Mouse (Mus musculus): Measurements from ENCODE around the gene Eif3b. TPM values are rescaled to one million over a fixed set of nuclear protein-coding genes. Genes with fewer than 3 reads are reported as not detected.
"Not testable (repeated sequence)": the region's sequence is repeated elsewhere in the genome, so short reads cannot be mapped to it uniquely, and the experiment has no call there.

Gene Eif3b
- polyA plus RNA-seq, 1 experiment from 2014 or later, result 84.0 TPM

GRCm38 (mm10) chr5:140446054-140446453 is 26.9 kb downstream of the Eif3b start:
- H3K36me3 ChIP-seq (ENCODE audit: poor library complexity, severe bottlenecking), result peaks cover 46% of the 10 kb centered on the region
- ATAC-seq, result no peak
- H3K4me2 ChIP-seq, result no peak overlapping the region
- H3K9me3 ChIP-seq (replicated peaks), result no peaks in the 10 kb centered on the region
- 76% methylated on average over 7 of the region's 7 CpGs for WGBS
- H3K9ac ChIP-seq, result no peak overlapping the region
- no peaks in the 10 kb centered on the region for H3K27me3 ChIP-seq
- no peak overlapping the region for H3K27ac ChIP-seq
- H3K4me1 ChIP-seq, result no peaks in the 10 kb centered on the region
- no peak overlapping the region for H3K4me3 ChIP-seq

- H3K36me3 ChIP-seq (ENCODE audit: poor library complexity, severe bottlenecking), result no peaks in the 10 kb centered on the region
- H3K27ac ChIP-seq, result no peak overlapping the region
- ATAC-seq, result no peak
- H3K27me3 ChIP-seq, result no peaks in the 10 kb centered on the region
- no peak overlapping the region for H3K4me2 ChIP-seq
- no peaks in the 10 kb centered on the region for H3K4me1 ChIP-seq
- no peak overlapping the region for H3K4me3 ChIP-seq
- H3K9me3 ChIP-seq (replicated peaks), result no peaks in the 10 kb centered on the region
- no peak overlapping the region for H3K9ac ChIP-seq
These were observed 35.4 kb downstream of the Eif3b start for GRCm38 (mm10) chr5:140454488-140454887.

- WGBS, result 71% methylated on average over 2 of the region's 2 CpGs
These were observed 36.3 kb downstream of the Eif3b start for GRCm38 (mm10) chr5:140455466-140455865.

GRCm38 (mm10) chr5:140461476-140461875 is 42.3 kb downstream of the Eif3b start:
- H3K27me3 ChIP-seq, result no peaks in the 10 kb centered on the region
- H3K27ac ChIP-seq, result no peak overlapping the region
- no peak for ATAC-seq
- H3K4me1 ChIP-seq, result no peaks in the 10 kb centered on the region
- H3K4me3 ChIP-seq, result no peak overlapping the region
- WGBS, result 82% methylated on average over 3 of the region's 3 CpGs
- peaks cover 12% of the 10 kb centered on the region for H3K9me3 ChIP-seq (replicated peaks)
- H3K36me3 ChIP-seq (ENCODE audit: poor library complexity, severe bottlenecking), result no peaks in the 10 kb centered on the region
- no peak overlapping the region for H3K4me2 ChIP-seq
- H3K9ac ChIP-seq, result no peak overlapping the region

More at GRCm38 (mm10) chr5:140455466-140455865, 36.3 kb downstream of the Eif3b start:
- ATAC-seq, result no peak
- H3K9me3 ChIP-seq (replicated peaks), result no peaks in the 10 kb centered on the region
- no peaks in the 10 kb centered on the region for H3K36me3 ChIP-seq (ENCODE audit: poor library complexity, severe bottlenecking)
- H3K4me3 ChIP-seq, result no peak overlapping the region
- H3K27ac ChIP-seq, result no peak overlapping the region
- H3K4me1 ChIP-seq, result no peaks in the 10 kb centered on the region
- no peaks in the 10 kb centered on the region for H3K27me3 ChIP-seq
- no peak overlapping the region for H3K9ac ChIP-seq
- H3K4me2 ChIP-seq, result no peak overlapping the region

- WGBS, result 82% methylated on average over 2 of the region's 2 CpGs
- H3K4me1 ChIP-seq, ATAC-seq: not testable (repeated sequence)
These were observed 44.0 kb downstream of the Eif3b start for GRCm38 (mm10) chr5:140463151-140463550.

GRCm38 (mm10) chr5:140464943-140465342 is 45.8 kb downstream of the Eif3b start:
- peaks cover 12% of the 10 kb centered on the region for H3K9me3 ChIP-seq (replicated peaks)
- H3K9ac ChIP-seq, result no peak overlapping the region; the same call in 1 of the 2 replicates
- no peaks in the 10 kb centered on the region for H3K27me3 ChIP-seq
- WGBS, result 74% methylated on average over 2 of the region's 2 CpGs
- H3K4me2 ChIP-seq, result no peak overlapping the region
- H3K4me3 ChIP-seq, result no peak overlapping the region
- no peak for ATAC-seq
- no peak overlapping the region for H3K27ac ChIP-seq
- no peaks in the 10 kb centered on the region for H3K4me1 ChIP-seq
- H3K36me3 ChIP-seq (ENCODE audit: poor library complexity, severe bottlenecking), result no peaks in the 10 kb centered on the region

More at GRCm38 (mm10) chr5:140463151-140463550, 44.0 kb downstream of the Eif3b start:
- H3K9ac ChIP-seq; H3K36me3 ChIP-seq (ENCODE audit: poor library complexity, severe bottlenecking); H3K27me3 ChIP-seq; H3K4me3 ChIP-seq; H3K27ac ChIP-seq; H3K4me2 ChIP-seq: not testable (repeated sequence)
- peaks cover 12% of the 10 kb centered on the region for H3K9me3 ChIP-seq (replicated peaks)

- no peak overlapping the region for H3K9ac ChIP-seq
- no peaks in the 10 kb centered on the region for H3K36me3 ChIP-seq (ENCODE audit: poor library complexity, severe bottlenecking)
- no peak for ATAC-seq
- no peaks in the 10 kb centered on the region for H3K27me3 ChIP-seq
- 75% methylated on average over 3 of the region's 3 CpGs for WGBS
- H3K27ac ChIP-seq, result no peak overlapping the region
- no peak overlapping the region for H3K4me3 ChIP-seq
- no peaks in the 10 kb centered on the region for H3K9me3 ChIP-seq (replicated peaks)
- H3K4me1 ChIP-seq, result no peaks in the 10 kb centered on the region
- H3K4me2 ChIP-seq, result no peak overlapping the region
These were observed 53.2 kb downstream of the Eif3b start for GRCm38 (mm10) chr5:140472336-140472735.

- 85% methylated on average over 4 of the region's 4 CpGs for WGBS
- no peaks in the 10 kb centered on the region for H3K27me3 ChIP-seq
- ATAC-seq, result no peak
- H3K27ac ChIP-seq, result no peak overlapping the region
- H3K9me3 ChIP-seq (replicated peaks), result no peaks in the 10 kb centered on the region
- H3K4me1 ChIP-seq, result no peaks in the 10 kb centered on the region
- H3K4me2 ChIP-seq, result no peak overlapping the region
- no peak overlapping the region for H3K9ac ChIP-seq
- H3K36me3 ChIP-seq (ENCODE audit: poor library complexity, severe bottlenecking), result no peaks in the 10 kb centered on the region
- no peak overlapping the region for H3K4me3 ChIP-seq
These were observed 62.3 kb downstream of the Eif3b start for GRCm38 (mm10) chr5:140481458-140481857.

GRCm38 (mm10) chr5:140491142-140491541 is 72.0 kb downstream of the Eif3b start:
- Histone ChIP-seq H3K4me1 (no peaks in the 10 kb centered on the region), H3K27ac (no peak overlapping the region), H3K9ac (no peak overlapping the region), H3K4me3 (no peak overlapping the region), H3K27me3 (no peaks in the 10 kb centered on the region), H3K4me2 (no peak overlapping the region), H3K36me3 (ENCODE audit: poor library complexity, severe bottlenecking) (no peaks in the 10 kb centered on the region), H3K9me3 (replicated peaks) (no peaks in the 10 kb centered on the region)
- 66% methylated on average over 6 of the region's 6 CpGs for WGBS
- ATAC-seq, result no peak

- no peaks in the 10 kb centered on the region for H3K36me3 ChIP-seq (ENCODE audit: poor library complexity, severe bottlenecking)
- H3K9me3 ChIP-seq (replicated peaks), result no peaks in the 10 kb centered on the region
- no peak overlapping the region for H3K9ac ChIP-seq
- no peaks in the 10 kb centered on the region for H3K4me1 ChIP-seq
- no peak for ATAC-seq
- H3K27ac ChIP-seq, result no peak overlapping the region
- H3K27me3 ChIP-seq, result no peaks in the 10 kb centered on the region
- no peak overlapping the region for H3K4me3 ChIP-seq
- WGBS, result 39% methylated on average over 11 of the region's 11 CpGs
- H3K4me2 ChIP-seq, result no peak overlapping the region
These were observed 73.6 kb downstream of the Eif3b start for GRCm38 (mm10) chr5:140492684-140493233.

Small RNAs within 50 kb of the gene (microRNA-seq; reads per million reads assigned to microRNA genes)
- gene Mir7038, result 0.80 reads per million

Other genes with a start within 250 kb of the Eif3b start
- 43.1 and 44.5 TPM in 2 replicates for gene Mad1l1, start 97.8 kb upstream of the Eif3b start, polyA plus RNA-seq (2015; fragmentation: Nextera tagmentation; extraction: Ambion mirVana)
- 35.7 and 37.8 TPM in 2 replicates for gene Nudt1, start 97.7 kb upstream of the Eif3b start, polyA plus RNA-seq (2015; fragmentation: Nextera tagmentation; extraction: Ambion mirVana)
- 20.8 and 21.8 TPM in 2 replicates for gene Mrm2, start 87.4 kb upstream of the Eif3b start, polyA plus RNA-seq (2015; fragmentation: Nextera tagmentation; extraction: Ambion mirVana)
- 17.6 and 20.6 TPM in 2 replicates for gene Snx8, start 30.1 kb upstream of the Eif3b start, polyA plus RNA-seq (2015; fragmentation: Nextera tagmentation; extraction: Ambion mirVana)
- gene Gm4869, start 26.3 kb downstream of the Eif3b start, polyA plus RNA-seq (2015; fragmentation: Nextera tagmentation; extraction: Ambion mirVana), result not detected in 2 replicates
- 8.8 and 11.1 TPM in 2 replicates for gene Chst12, start 86.2 kb downstream of the Eif3b start, polyA plus RNA-seq (2015; fragmentation: Nextera tagmentation; extraction: Ambion mirVana)
- 0.49 TPM in 1 of 2 replicates, not detected in the other for gene Grifin, start 145.7 kb downstream of the Eif3b start, polyA plus RNA-seq (2015; fragmentation: Nextera tagmentation; extraction: Ambion mirVana)
- gene Lfng, start 188.0 kb downstream of the Eif3b start, polyA plus RNA-seq (2015; fragmentation: Nextera tagmentation; extraction: Ambion mirVana), result 28.8 and 31.8 TPM in 2 replicates
- 59.3 and 63.4 TPM in 2 replicates for gene Ttyh3, start 229.7 kb downstream of the Eif3b start, polyA plus RNA-seq (2015; fragmentation: Nextera tagmentation; extraction: Ambion mirVana)

Measured in forebrain, embryonic 13.5 days (tissue).